Mouse (Mus musculus) heart, embryonic 14.5 days (tissue): ENCODE results near the gene Immp2l. TPM values are rescaled to one million over a fixed set of nuclear protein-coding genes. Genes with fewer than 3 reads are reported as not detected.
"Not testable (repeated sequence)": the region's sequence is repeated elsewhere in the genome, so short reads cannot be mapped to it uniquely, and the experiment has no call there.

Experiments used
- ATAC-seq: fragments of 200-750 bp; cut with Nextera tagmentation; 2 replicates; pipeline ENCODE4 v1.8.0; 2017; ENCODE audit warnings: low read depth, moderate TSS enrichment; ENCODE audit not compliant: insufficient number of reproducible peaks, insufficient read depth, low FRiP score
- H3K27ac ChIP-seq, 2 experiments: fragments of 200-500 bp in 1 of 2; fragments of 300-500 bp in 1 of 2; sonication (generic) in 1 of 2; replicated peaks in 1 of 2; 2 replicates each; pipeline ENCODE4 v1.5.1; 2012 to 2014; ENCODE audit warnings: low read depth in 2 of 2, low read length in 2 of 2, control low read depth in 1 of 2, mild to moderate bottlenecking in 1 of 2, mixed read lengths in 1 of 2; ENCODE audit not compliant: control insufficient read depth in 1 of 2, insufficient read depth in 1 of 2
- H3K27me3 ChIP-seq: fragments of 300-500 bp; sonication (generic); 2 replicates; pipeline ENCODE4 v1.6.1; 2014; ENCODE audit warnings: mild to moderate bottlenecking, low read length, control low read depth; ENCODE audit not compliant: control insufficient read depth, insufficient read depth
- H3K36me3 ChIP-seq: fragments of 300-500 bp; sonication (generic); 2 replicates; pipeline ENCODE4 v1.6.1; 2014; ENCODE audit warnings: mild to moderate bottlenecking, control low read depth, low read length, mixed read lengths; ENCODE audit not compliant: control insufficient read depth, insufficient read depth
- H3K4me1 ChIP-seq, 2 experiments: fragments of 200-500 bp in 1 of 2; fragments of 300-500 bp in 1 of 2; sonication (generic) in 1 of 2; 2 replicates each; pipeline ENCODE4 v1.6.1; 2012 to 2014; ENCODE audit warnings: low read length in 2 of 2, control low read depth in 1 of 2, mixed read lengths in 1 of 2; ENCODE audit not compliant: control insufficient read depth in 2 of 2, insufficient read depth in 2 of 2
- H3K4me2 ChIP-seq: fragments of 300-500 bp; sonication (generic); 2 replicates; pipeline ENCODE4 v1.6.1; 2014; ENCODE audit warnings: mild to moderate bottlenecking, low read length
- H3K4me3 ChIP-seq, 2 experiments: fragments of 200-500 bp in 1 of 2; fragments of 300-500 bp in 1 of 2; sonication (generic) in 1 of 2; 2 replicates each; pipeline ENCODE4 v1.5.1; 2012 to 2014; ENCODE audit warnings: low read length in 2 of 2, mild to moderate bottlenecking in 2 of 2, control low read depth in 1 of 2, low read depth in 1 of 2, moderate library complexity in 1 of 2; ENCODE audit not compliant: control insufficient read depth in 1 of 2, insufficient read depth in 1 of 2
- H3K9ac ChIP-seq: fragments of 300-500 bp; sonication (generic); 2 replicates; pipeline ENCODE4 v1.6.1; 2014; ENCODE audit warnings: mild to moderate bottlenecking, low read length
- H3K9me3 ChIP-seq: fragments of 300-500 bp; sonication (generic); 2 replicates; pipeline ENCODE4 v1.6.1; 2016; ENCODE audit warnings: low read length, control low read depth; ENCODE audit not compliant: control insufficient read depth
- WGBS: fragments of 180-500 bp; shearing (Covaris S2); extraction: QIAGEN DNeasy Blood & Tissue Kit; methylation state at CpG from one replicate; pipeline ENCODE4 v1.1.7; 2014; 5-methylcytosine and 5-hydroxymethylcytosine counted together
- polyA plus RNA-seq: library from polyadenylated mRNA; unstranded; fragments of >200 nt; fragmentation: Nextera tagmentation; extraction: Ambion mirVana; gene quantifications from 2 replicates; pipeline ENCODE4 v1.2.1, GENCODE M21; 2014

Immp2l gene
- polyA plus RNA-seq, 1 experiment from 2014 or later, result 11.4 TPM

- Histone ChIP-seq H3K4me2 (no peak overlapping the region), H3K36me3 (no peaks in the 10 kb centered on the region), H3K4me3 (no peak overlapping the region), H3K4me1 (no peaks in the 10 kb centered on the region), H3K9ac (no peak overlapping the region), H3K9me3 (no peaks in the 10 kb centered on the region), H3K27ac (no peak overlapping the region), H3K27me3 (no peaks in the 10 kb centered on the region)
- WGBS, result 14% methylated on average over 1 of the region's 1 CpGs
- no peak for ATAC-seq
These were observed 705.9 kb downstream of the Immp2l start for GRCm38 (mm10) chr12:41729780-41730179.

- H3K36me3 ChIP-seq, result no peaks in the 10 kb centered on the region
- H3K9me3 ChIP-seq, result no peaks in the 10 kb centered on the region
- H3K9ac ChIP-seq, result no peak overlapping the region
- ATAC-seq, result no peak
- no peaks in the 10 kb centered on the region for H3K4me1 ChIP-seq
- no peak overlapping the region for H3K27ac ChIP-seq
- H3K4me2 ChIP-seq, result no peak overlapping the region
- no peaks in the 10 kb centered on the region for H3K27me3 ChIP-seq
- H3K4me3 ChIP-seq, result no peak overlapping the region
These were observed 709.3 kb downstream of the Immp2l start for GRCm38 (mm10) chr12:41733168-41733567.

- WGBS, result 66% methylated on average over 3 of the region's 3 CpGs
- H3K4me3 ChIP-seq, result no peak overlapping the region
- no peak overlapping the region for H3K4me2 ChIP-seq
- no peaks in the 10 kb centered on the region for H3K4me1 ChIP-seq
- no peak for ATAC-seq
- H3K9me3 ChIP-seq, result no peaks in the 10 kb centered on the region
- H3K36me3 ChIP-seq, result no peaks in the 10 kb centered on the region
- H3K27ac ChIP-seq, result no peak overlapping the region
- H3K9ac ChIP-seq, result no peak overlapping the region
- no peaks in the 10 kb centered on the region for H3K27me3 ChIP-seq
These were observed 719.0 kb downstream of the Immp2l start for GRCm38 (mm10) chr12:41742887-41743286.

GRCm38 (mm10) chr12:41763396-41763795 lies 739.5 kb downstream of the Immp2l start:
- ATAC-seq, result no peak
- 62% methylated on average over 3 of the region's 3 CpGs for WGBS
- Histone ChIP-seq H3K27ac (no peak overlapping the region), H3K9me3 (no peaks in the 10 kb centered on the region), H3K4me3 (no peak overlapping the region), H3K4me1 (no peaks in the 10 kb centered on the region), H3K9ac (no peak overlapping the region), H3K27me3 (no peaks in the 10 kb centered on the region), H3K4me2 (no peak overlapping the region), H3K36me3 (no peaks in the 10 kb centered on the region)

GRCm38 (mm10) chr12:41773961-41774360 lies 750.1 kb downstream of the Immp2l start:
- WGBS, result 15% methylated on average over 3 of the region's 3 CpGs
- Histone ChIP-seq H3K27ac (no peak overlapping the region), H3K36me3 (no peaks in the 10 kb centered on the region), H3K9me3 (no peaks in the 10 kb centered on the region), H3K27me3 (no peaks in the 10 kb centered on the region), H3K4me3 (no peak overlapping the region), H3K9ac (no peak overlapping the region), H3K4me2 (no peak overlapping the region), H3K4me1 (peaks cover 0 to 2% of the 10 kb centered on the region in 2 experiments; a peak in 1 of 4 replicates)
- ATAC-seq, result 0 out of 2 replicates have a peak, but pooled peaks have one; percentile 17

- peaks cover 0 to 2% of the 10 kb centered on the region in 2 experiments; a peak in 1 of 4 replicates for H3K4me1 ChIP-seq
- no peak overlapping the region for H3K27ac ChIP-seq
- no peaks in the 10 kb centered on the region for H3K36me3 ChIP-seq
- H3K9me3 ChIP-seq, result no peaks in the 10 kb centered on the region
- H3K27me3 ChIP-seq, result no peaks in the 10 kb centered on the region
- no peak overlapping the region for H3K4me3 ChIP-seq
- H3K4me2 ChIP-seq, result no peak overlapping the region
- ATAC-seq, result no peak
- no peak overlapping the region for H3K9ac ChIP-seq
- WGBS, result 82% methylated on average over 5 of the region's 5 CpGs
These were observed 750.9 kb downstream of the Immp2l start for GRCm38 (mm10) chr12:41774623-41775323.

- H3K4me3 ChIP-seq, H3K4me2 ChIP-seq, ATAC-seq, H3K9ac ChIP-seq, H3K27ac ChIP-seq, H3K9me3 ChIP-seq, H3K27me3 ChIP-seq, H3K4me1 ChIP-seq, H3K36me3 ChIP-seq: not testable (repeated sequence)
- no CpG with 5 or more reads among the region's 4 CpGs for WGBS
These were observed 753.9 kb downstream of the Immp2l start for GRCm38 (mm10) chr12:41777762-41778161.

GRCm38 (mm10) chr12:41793681-41794080 lies 769.8 kb downstream of the Immp2l start:
- H3K27ac ChIP-seq, H3K36me3 ChIP-seq, H3K4me2 ChIP-seq, H3K4me1 ChIP-seq, H3K4me3 ChIP-seq, ATAC-seq, H3K9me3 ChIP-seq, H3K27me3 ChIP-seq, H3K9ac ChIP-seq: not testable (repeated sequence)
- WGBS, result 65% methylated on average over 1 of the region's 1 CpGs
